Mouse (Mus musculus) brown adipose tissue, adult 24 weeks (tissue): ENCODE measurements at regions not wholly inside any gene's neighbourhood (a gene's known extent, or its start where the extent isn't known, plus 50 kb on each side); places are given as distances from the start of the nearest gene placed in this dataset.

ENCODE experiments used
- H3K27ac ChIP-seq: fragments of 200-500 bp; replicated peaks from 2 replicates; pipeline ENCODE4 v1.5.1; 2012; ENCODE audit warnings: low read depth, mild to moderate bottlenecking, low read length
- H3K4me1 ChIP-seq: fragments of 200-500 bp; 2 replicates; pipeline ENCODE4 v1.6.1; 2012; ENCODE audit warnings: low read length, mixed read lengths; ENCODE audit not compliant: control insufficient read depth, insufficient read depth, insufficient read length
- H3K4me3 ChIP-seq: fragments of 200-500 bp; 2 replicates; pipeline ENCODE4 v1.5.1; 2012; ENCODE audit warnings: low read depth, mild to moderate bottlenecking, low read length, moderate library complexity; ENCODE audit not compliant: insufficient read depth

DNA sequence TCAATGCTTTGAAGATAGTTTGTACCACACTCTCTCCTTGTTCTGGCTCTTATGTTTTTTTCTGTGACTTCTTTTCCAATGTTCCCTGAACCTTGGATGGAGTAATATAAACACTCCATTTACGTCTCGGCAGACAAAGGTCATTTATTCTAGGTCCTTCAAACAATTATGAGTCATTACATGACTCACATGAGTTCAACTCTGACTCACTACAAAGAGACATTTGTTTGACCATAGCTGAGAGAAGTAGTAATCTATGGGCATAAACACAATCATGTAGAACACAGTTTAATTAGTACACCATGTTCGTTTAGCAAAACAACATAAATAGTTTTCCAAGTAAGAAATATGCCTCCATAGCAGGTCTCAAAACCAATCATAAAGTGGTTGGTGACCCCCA, 59.6 kb upstream of the Hmgcll1 start:
- Histone ChIP-seq H3K4me3 (no peak overlapping the region), H3K4me1 (peaks cover 4% of the 10 kb centered on the region; the same call in 1 of the 2 replicates), H3K27ac (no peak overlapping the region)

DNA sequence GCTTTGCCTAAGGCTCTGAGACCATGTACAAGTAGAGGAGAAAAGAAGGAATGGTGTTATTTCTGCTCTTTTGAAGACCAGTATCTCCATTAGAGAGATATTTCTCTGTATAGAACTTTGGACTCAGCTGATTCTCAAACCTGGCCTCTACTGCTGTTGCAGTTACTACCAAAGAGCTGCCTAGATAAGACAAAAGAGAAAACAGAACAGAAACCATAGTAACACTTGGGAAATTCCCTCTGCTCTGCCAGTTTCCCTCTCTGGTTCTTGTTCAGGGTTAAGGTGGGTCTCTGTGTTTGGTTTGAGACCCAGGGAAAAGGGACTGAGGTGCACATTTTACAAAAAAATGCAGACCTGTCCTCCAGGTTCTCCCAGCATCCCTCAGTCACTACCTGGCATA, 58.3 kb upstream of the Hmgcll1 start:
- H3K27ac ChIP-seq: no peak overlapping the region
- peaks cover 4% of the 10 kb centered on the region; the same call in 1 of the 2 replicates for H3K4me1 ChIP-seq
- H3K4me3 ChIP-seq: no peak overlapping the region

DNA sequence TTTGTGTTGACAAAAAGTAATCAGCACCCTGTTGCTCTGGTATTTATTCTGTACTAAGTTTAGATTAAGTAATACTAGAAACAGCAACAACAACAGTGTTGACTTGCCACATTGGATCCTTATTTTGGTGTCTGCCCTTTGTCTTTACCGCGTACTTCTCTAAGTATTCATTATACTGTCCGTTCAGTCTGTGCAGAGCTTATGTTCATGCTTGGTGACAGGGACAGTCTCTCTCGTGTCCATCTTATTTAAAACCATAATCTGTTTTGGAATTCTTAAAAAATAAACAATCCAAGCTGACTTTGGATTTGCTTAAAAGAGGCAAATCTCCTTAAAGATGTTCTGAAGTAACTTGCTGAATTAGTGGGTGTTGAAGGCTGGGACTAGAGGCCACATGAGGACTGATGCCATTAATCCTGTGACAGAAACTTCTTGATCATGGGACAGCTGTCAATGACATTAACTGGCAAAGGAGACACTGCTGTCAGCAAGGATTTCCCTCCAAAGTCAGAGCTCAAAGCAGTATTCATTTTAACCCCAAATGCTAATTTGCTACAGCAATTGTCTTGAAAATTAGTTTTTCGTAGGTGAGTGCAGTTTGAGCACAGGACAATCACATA, 55.8 kb upstream of the Hmgcll1 start:
- H3K4me3 ChIP-seq: no peak overlapping the region
- no peak overlapping the region for H3K27ac ChIP-seq
- H3K4me1 ChIP-seq: peaks cover 4% of the 10 kb centered on the region; the same call in 1 of the 2 replicates

DNA sequence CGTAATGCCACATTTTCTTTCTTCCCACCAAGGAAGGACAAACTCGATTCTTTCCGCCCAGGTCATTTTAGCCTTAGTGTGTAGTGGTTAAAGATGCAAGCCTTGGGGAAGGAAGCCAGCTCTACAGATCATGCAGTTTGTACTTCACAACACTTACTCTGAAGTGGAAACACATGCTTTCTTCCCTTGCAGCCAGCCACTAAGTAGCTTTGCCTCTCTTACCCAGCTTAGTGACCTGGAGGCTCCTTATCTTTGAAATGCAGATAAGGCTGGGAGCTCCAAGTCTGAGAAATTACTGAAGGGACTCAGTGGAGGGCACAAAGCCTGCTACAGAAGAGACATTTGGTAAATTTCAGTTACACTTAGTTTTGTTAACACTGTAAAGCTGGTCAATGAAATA, 54.9 kb upstream of the Hmgcll1 start:
- Histone ChIP-seq H3K27ac (peak overlapping the region; percentile 66), H3K4me3 (no peak overlapping the region), H3K4me1 (peaks cover 4% of the 10 kb centered on the region; the same call in 1 of the 2 replicates)

DNA sequence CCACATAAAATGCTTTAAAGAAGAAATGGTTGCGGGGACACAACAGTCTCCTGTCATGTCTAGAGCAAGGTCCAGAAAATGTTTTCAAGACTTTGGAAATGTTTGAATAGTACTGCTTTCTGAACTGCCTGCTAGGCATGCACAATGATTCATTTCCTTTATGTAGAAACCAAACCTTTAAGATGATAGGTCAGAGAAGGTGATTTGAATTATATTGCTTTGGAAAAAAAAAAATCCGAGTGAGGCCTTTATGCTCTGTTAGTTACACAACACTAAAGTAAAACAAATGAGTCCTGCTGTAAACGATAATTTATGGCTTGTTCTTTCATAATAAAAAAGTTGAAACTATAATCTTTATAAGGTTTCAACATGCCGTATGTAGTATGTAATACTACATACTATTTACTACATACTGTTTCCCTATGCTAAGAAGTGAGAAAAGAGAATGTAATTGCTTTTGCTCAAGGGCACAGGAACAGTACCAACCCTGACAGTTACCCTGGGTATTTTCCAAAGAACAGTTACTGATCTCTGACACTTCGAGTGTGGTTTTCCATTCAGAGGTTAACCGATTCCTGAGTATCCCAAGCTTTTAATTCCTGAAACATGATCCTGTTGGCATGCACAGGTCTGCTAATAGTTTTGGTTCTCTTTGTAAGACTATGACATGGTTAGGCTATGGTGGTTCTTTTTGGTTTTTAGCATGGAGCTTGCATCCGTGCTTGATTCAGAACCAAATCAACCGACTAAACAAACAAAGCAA, 53.9 kb upstream of the Hmgcll1 start:
- H3K27ac ChIP-seq: peak overlapping the region; percentile 62; the same call in 1 of the 2 replicates
- peaks cover 4% of the 10 kb centered on the region; the same call in 1 of the 2 replicates for H3K4me1 ChIP-seq
- H3K4me3 ChIP-seq: no peak overlapping the region
